Mouse (Mus musculus): ENCODE measurements around the gene Adora2b.
"Not testable (repeated sequence)": the region's sequence is repeated elsewhere in the genome, so short reads cannot be mapped to it uniquely, and the experiment has no call there.

The Adora2b gene

DNA sequence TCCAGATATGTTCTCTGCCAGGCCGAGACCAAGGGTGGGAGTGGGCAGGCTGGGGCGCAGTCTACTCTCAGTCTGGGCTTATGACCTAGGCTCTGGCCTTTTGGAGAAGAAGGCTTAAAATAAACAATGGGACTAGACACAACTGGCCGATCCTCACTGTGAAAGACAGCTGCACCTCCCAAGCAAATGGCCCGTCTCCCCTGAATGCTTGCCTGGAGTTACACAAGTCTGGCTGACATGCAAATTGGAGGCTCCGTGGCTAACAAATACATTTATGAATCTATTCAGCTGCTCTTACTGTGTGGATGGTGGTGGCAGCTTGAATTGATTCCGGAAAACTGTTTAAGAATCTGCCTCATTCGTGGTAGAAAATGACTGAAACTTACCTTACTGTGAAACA lies 16.9 kb downstream of the Adora2b start:
- DNase-seq: no peak

- no peak for DNase-seq
Measured at GRCm38 (mm10) chr11:62266466-62267214, 17.9 kb downstream of the Adora2b start.

- DNase-seq: no peak
Measured at GRCm38 (mm10) chr11:62268381-62268780, 19.6 kb downstream of the Adora2b start.

DNA sequence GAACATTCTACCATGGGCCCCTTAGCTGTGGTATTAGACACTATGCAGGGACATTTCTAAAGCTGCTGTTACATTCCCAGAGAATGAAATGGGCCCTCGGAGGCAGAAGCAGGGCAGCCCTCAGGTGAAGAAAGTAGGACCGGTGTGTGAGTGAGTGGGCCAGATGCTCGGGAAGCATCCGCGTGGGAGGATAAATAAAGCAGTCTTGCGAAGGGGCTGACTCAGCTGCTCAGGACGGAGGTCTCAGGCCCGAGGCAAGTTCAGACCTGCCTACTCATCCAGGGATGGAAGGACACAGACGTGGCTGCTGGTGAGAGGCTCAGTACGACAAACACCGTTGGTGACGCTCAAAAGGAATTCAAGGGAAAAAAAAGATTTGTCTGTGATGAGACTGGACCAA lies 20.3 kb downstream of the Adora2b start:
- no peak for DNase-seq

- no peak for DNase-seq
Measured at GRCm38 (mm10) chr11:62270851-62271250, 22.1 kb downstream of the Adora2b start.

GRCm38 (mm10) chr11:62277086-62277485 lies 28.3 kb downstream of the Adora2b start:
- no peak for DNase-seq

DNA sequence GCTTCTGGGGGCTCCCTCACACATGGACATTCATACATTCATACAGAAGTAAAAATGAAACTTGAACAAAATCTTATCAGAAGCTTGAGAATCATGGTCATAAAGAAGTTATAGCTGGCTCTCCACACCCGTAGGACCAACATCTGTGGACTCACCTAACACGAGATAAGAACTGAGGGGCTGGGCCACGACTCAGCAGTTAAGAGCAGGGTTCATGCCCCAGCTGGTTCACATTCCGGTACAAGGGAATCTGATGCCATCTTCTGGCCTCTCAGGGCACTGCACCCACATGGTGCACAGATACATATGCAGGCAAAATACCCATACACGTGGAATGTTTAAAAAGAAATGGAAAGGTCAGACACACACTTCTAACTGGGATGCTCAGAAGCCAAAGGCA lies 29.2 kb downstream of the Adora2b start:
- no peak for DNase-seq

- peak; percentile 93 for DNase-seq
Measured at GRCm38 (mm10) chr11:62280675-62281600, 32.2 kb downstream of the Adora2b start, which contains the start of the genes Zswim7 and Ttc19. Gene Zswim7, minus strand, starts transcription at chr11:62281375. Gene Ttc19, plus strand, starts transcription at chr11:62281473.

DNA sequence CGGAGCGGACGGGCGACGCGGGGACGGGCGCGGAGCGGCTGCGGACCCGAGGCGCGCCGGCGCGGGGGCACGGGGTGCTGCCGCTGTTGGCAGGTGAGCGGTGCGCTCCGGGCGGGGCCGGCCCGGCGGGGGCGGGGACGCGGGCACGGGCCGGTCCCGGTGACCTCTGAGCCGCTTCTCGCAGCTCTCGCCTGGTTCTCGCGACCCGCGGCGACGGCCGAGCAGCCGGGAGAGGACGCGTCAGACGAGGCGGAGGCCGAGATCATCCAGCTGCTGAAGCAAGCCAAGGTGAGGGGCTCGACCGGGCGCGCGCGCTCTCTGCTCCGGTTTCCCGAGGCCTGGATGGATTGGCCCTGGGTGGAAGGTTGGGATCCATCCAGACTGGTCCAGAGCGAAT lies 32.8 kb downstream of the Adora2b start:
- no peak for DNase-seq

DNA sequence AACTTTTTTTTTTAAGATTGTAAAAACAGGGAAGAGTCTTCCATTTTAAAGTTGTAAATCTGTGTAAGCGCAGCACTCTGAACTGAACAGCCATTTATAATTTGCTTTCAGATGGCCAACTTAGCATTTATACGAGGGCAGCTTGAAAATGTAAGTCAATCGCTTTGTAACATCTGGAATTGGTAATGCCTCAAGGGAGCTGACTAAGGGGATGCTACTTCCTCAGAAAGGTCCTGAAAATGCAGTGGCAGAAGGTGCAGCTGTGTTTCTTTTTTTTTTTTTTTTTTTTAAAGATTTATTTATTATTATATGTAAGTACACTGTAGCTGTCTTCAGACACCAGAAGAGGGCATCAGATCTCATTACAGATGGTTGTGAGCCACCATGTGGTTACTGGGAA lies 35.2 kb downstream of the Adora2b start:
- DNase-seq: not testable (repeated sequence)

DNA sequence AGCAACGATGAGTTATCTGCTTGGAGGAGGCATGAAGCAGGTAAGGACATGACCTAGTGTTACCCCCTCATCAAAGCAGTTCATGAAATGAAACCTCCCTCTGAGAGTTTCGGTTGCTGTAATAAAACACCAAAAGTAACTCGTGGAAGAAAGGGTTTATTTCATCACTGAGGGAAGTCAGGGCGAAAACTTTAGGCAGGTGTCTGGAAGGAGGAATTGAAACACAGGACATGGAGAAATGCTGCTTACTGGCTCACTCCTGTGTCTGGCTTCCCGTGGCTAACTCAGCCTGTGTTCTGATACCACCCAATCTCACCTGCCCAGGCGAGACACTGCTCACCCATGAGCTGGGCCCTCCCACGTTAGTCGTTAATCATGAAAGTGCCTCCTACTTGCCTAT lies 36.2 kb downstream of the Adora2b start:
- no peak for DNase-seq

DNA sequence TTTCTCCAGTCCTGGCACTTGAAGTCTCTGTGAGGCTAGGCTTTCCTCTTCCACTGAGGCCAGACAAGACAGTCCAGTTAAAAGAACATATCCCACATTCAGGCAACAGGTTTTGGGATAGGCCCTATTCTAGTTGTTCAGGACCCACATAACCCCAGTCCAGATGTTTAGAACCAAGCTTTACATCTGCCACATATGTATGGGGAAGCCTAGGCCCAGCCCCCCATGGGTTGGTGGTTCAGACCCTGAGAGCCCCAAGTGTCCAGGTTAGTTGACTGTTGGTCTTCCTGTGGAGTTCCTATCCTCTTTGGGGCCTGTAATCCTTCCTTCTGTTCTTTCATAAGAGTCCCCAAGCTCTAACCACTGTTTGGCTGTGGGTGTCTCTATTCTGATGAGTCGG lies 38.9 kb downstream of the Adora2b start:
- DNase-seq: no peak

GRCm38 (mm10) chr11:62294121-62294520 lies 45.3 kb downstream of the Adora2b start:
- no peak for DNase-seq

GRCm38 (mm10) chr11:62298883-62299282 lies 50.1 kb downstream of the Adora2b start:
- no peak for DNase-seq

GRCm38 (mm10) chr11:62305866-62306265 lies 57.1 kb downstream of the Adora2b start:
- DNase-seq: peak; percentile 55

GRCm38 (mm10) chr11:62309296-62309695 lies 60.5 kb downstream of the Adora2b start:
- no peak for DNase-seq

DNA sequence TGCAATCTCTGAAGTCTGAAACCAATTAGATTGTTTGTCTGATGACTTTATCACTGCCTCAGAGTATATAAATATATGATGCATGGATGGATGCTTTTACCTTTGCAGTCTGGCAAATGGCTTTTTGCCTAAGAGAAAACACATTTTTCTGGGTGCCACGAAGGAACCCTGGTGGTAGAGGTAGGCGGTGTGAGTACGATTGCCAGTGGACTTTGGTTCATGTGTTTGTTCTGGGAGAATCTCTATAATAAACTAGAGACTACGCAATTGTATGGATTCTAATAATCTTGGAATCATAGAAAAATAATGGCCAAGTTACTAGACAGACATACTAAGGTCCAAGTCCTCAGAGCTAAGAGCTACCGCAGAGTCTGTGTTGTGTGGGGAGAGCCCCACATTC lies 66.2 kb downstream of the Adora2b start:
- no peak for DNase-seq
